Mouse (Mus musculus): ENCODE measurements at regions not wholly inside any gene's neighbourhood (a gene's known extent, or its start where the extent isn't known, plus 50 kb on each side); places are given as distances from the start of the nearest gene placed in this dataset.

DNA sequence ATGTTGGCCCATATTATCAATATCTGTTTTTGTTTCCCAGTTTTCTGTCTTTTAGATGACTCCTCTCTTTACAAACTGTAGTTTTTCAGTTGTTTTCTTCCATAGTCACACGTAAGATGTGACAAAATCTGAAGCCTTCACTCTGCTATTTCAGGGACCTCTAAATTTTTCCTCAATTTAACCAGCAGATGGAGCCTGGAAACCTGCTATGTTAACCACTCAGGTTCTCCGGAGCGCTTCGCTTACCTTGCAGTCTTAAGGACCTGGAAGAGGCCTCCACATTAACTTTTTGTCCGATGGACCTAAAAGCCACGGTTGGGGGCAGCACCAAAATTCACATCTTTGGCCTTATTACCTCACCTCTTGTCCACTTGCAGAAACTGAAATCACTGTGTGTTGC lies 248.4 kb downstream of the Papss1 start:
- TF ChIP-seq CTCF (IDR thresholded peaks at IDR 0.05; ENCODE audit: control insufficient read depth, insufficient read depth, insufficient replicate concordance, low read depth, low read length) = no peak
- no peak for TF ChIP-seq POLR2A (IDR thresholded peaks at IDR 0.05; ENCODE audit: control insufficient read depth, low read depth, low read length)
